Mouse (Mus musculus) macrophage (primary cell): ENCODE data around the gene Rpl15. TPM values are rescaled to one million over a fixed set of nuclear protein-coding genes. Genes with fewer than 3 reads are reported as not detected.

Source experiments
- H3K27ac ChIP-seq: fragments of 350-480 bp; formaldehyde crosslinking; 2 replicates; pipeline ENCODE4 v1.9.0; 2021
- H3K36me3 ChIP-seq: fragments of 350-480 bp; formaldehyde crosslinking; 2 replicates; pipeline ENCODE4 v1.9.0; 2021; ENCODE audit errors: inconsistent target
- H3K4me3 ChIP-seq: fragments of 350-480 bp; formaldehyde crosslinking; 2 replicates; pipeline ENCODE4 v1.9.0; 2021; ENCODE audit errors: inconsistent target
- H3K79me2 ChIP-seq: fragments of 350-480 bp; formaldehyde crosslinking; 2 replicates; pipeline ENCODE4 v1.9.0; 2021; ENCODE audit errors: inconsistent target
- WGBS: methylation state at CpG from one replicate; pipeline ENCODE4 v1.1.7; 2026; ENCODE audit warnings: inconsistent platforms; ENCODE audit not compliant: missing documents; 5-methylcytosine and 5-hydroxymethylcytosine counted together
- polyA plus RNA-seq: library from polyadenylated mRNA; stranded (reverse); fragments of 250-400 nt; gene quantifications from 3 replicates; pipeline ENCODE4 v1.2.4, GENCODE M21; 2018; ENCODE audit warnings: inconsistent platforms
- total RNA-seq, 78 experiments: library from RNA; depleted of rRNA; stranded (reverse); fragments of 250-400 nt; gene quantifications; 1 replicate in 9 of 78; 2 replicates in 24 of 78; 3 replicates in 43 of 78; 4 replicates in 2 of 78; pipeline ENCODE4 v1.2.4; 2018; ENCODE audit warnings: inconsistent platforms in 56 of 78

Rpl15 gene
- total RNA-seq (2018; cell fraction: chromatin; rRNA removed) = 100 to 1,000 TPM in 1 of 26 experiments, 10 to 100 TPM in 25; 20.0 to 152 (median 38.1) TPM
- 1,000 to 10,000 TPM in 1 of 26 experiments, 100 to 1,000 TPM in 25; 584 to 1,229 (median 731) TPM for total RNA-seq (2018; cell fraction: cytosol; rRNA removed)
- 100 to 1,000 TPM in 21 of 26 experiments, 10 to 100 TPM in 5; 55.7 to 196 (median 126) TPM for total RNA-seq (2018; cell fraction: nucleus; rRNA removed)
- 300 to 721 TPM (median 628 TPM) in 3 replicates for polyA plus RNA-seq

DNA sequence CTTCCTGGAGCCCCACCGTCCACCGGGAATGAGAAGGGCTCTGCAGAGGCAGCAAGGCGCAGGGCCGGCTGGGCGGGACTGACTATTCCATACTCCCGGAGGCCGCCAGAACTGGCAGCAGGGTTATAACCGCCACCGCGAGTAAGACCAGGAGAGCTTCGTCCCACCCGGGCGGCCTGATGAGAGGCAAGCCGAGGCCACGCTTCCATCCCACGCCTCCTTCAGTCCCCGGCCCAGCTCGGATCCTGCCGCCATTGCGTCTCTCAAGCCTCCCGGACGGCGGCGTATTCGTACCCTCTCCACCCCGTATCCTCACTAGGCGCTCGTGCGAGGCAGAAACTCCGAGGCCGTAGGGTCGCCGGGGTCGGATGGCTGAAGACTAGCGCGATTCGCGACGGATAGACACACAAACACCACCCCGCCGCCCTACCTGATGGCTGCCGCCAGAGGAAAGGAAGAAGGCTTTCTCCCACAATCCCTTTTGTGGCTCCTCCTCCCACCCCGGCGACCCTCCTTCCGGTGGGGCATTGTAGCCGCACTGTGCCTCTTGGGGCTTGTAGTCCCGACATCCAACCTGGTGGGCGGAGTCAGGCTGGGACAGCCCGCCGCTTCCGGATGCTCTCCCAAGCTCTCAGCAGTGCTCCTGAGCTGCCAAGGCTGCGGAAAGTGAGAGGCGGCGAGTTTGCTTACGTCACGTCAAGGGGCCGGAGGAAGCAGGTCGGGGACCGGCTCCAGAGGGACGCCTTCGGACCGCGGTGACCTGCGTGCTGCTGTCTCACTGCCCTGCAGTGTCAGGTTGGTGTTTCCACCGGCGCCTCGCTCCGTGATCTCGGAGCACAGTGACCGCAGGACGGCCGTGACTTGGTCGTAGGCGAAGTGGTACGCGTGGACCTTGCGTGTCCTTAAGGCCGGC is at the start of gene Rpl15, which contains the start of gene Nkiras1:
Gene Rpl15, minus strand, starts transcription at position 863 of the 913 bp plus-strand sequence.
Gene Nkiras1, plus strand, starts transcription at position 608 of the 913 bp plus-strand sequence.
- peaks cover 11% of the 10 kb centered on the region; the same call in 1 of the 2 replicates for H3K36me3 ChIP-seq
- peak within 1 kb of the TSS; percentile 75 for H3K4me3 ChIP-seq
- H3K27ac ChIP-seq = peak within 1 kb of the TSS; percentile 52
- under 1% methylated on average over 77 of the region's 78 CpGs for WGBS
- peaks cover 22% of the 10 kb centered on the region for H3K79me2 ChIP-seq

DNA sequence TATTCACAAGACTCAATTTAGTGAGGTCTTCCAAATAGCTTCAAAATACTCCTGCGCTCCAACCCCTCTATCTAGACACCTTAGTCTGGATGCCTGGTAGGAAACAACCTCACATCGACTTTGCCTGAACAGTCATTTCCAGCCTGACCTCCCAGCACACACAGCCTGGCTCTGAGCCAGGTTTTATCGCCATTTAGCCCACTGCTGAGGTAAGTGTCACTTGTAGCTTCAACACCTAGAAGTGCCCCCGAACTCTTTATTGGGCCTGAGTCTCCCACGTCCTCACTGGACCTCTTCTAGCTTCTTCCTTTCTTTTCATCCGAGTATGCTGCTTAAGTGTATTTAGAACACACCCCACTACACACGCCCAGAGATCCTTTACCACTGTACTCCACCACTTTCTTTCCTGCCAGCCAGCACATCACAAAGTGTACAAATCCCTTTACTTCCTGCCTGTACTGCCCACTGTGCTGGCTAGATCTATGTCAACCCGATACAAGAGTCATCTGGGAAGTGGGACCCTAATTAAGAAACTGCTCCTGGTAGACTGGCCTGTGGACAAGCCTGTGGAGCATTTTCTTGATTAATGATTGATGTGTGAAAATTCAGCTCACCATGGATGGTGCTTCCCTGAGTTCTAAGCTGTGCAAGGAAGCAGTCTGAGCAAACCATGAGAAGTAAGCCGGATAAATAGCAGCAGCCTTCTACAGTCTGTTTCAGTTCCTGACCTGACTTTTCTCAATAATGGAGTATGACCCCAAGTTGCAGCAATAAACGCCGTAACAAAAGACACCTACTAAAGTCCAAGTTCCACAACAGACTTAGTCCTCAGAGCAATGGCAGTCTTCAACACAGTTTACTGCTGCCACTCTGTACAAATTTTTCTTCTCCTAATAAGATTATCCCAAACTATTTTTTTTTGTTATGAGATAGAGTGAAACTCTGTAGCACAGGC is 46.5 kb upstream of the Rpl15 start:
- Histone ChIP-seq H3K27ac (no peak overlapping the region), H3K36me3 (no peaks in the 10 kb centered on the region), H3K79me2 (peaks cover 85% of the 10 kb centered on the region; the same call in 1 of the 2 replicates), H3K4me3 (no peak overlapping the region)
- 76% methylated on average over 11 of the region's 11 CpGs for WGBS

- Histone ChIP-seq H3K79me2 (peaks cover 51% of the 10 kb centered on the region), H3K4me3 (no peak overlapping the region), H3K36me3 (no peaks in the 10 kb centered on the region), H3K27ac (no peak overlapping the region)
- 100% methylated on average over 5 of the region's 5 CpGs for WGBS
Measured at GRCm38 (mm10) chr14:18304165-18304564, 33.0 kb upstream of the Rpl15 start.

DNA sequence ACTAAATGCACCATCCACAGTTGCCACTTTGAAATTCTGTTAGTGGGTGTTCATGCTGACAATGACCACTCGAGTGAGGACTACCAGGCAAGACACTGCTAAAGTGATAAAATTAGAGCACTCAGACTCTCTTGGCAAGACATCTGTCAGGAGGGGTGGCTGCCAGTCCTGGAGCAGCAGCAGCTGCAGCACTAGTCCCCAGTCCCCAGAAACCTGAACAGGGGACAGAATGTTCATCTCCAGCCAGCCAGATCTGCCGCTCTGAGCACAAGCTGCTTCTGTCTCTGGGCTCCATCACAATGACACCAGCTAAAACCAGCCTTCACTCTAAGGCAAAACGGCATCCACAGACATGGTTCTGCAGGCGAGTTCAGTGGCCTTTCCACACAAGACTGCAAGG is 32.1 kb upstream of the Rpl15 start:
- Histone ChIP-seq H3K4me3 (no peak overlapping the region), H3K27ac (no peak overlapping the region), H3K79me2 (peaks cover 42% of the 10 kb centered on the region), H3K36me3 (no peaks in the 10 kb centered on the region)
- 88% methylated on average over 4 of the region's 4 CpGs for WGBS

DNA sequence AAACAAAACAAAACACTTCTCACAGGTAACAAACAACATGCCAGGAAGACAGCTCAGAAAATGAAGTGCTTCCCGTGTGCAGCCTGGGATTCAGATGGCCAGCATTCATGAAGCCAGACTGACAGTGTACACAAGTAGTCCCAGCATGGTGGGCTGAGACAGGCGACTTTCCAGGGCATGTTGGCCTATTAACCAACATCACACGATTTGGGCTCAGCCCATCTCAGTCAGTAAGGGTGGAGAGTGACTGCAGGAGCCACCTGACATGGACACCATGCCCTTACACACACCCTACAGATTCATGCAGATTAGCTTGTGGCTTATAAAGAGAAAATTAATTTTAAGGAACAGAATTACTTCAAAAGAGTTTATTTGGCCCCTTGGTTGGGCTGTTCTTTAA is 31.6 kb upstream of the Rpl15 start:
- Histone ChIP-seq H3K4me3 (no peak overlapping the region), H3K36me3 (no peaks in the 10 kb centered on the region), H3K79me2 (peaks cover 37% of the 10 kb centered on the region), H3K27ac (no peak overlapping the region)
- WGBS = 76% methylated on average over 3 of the region's 3 CpGs

DNA sequence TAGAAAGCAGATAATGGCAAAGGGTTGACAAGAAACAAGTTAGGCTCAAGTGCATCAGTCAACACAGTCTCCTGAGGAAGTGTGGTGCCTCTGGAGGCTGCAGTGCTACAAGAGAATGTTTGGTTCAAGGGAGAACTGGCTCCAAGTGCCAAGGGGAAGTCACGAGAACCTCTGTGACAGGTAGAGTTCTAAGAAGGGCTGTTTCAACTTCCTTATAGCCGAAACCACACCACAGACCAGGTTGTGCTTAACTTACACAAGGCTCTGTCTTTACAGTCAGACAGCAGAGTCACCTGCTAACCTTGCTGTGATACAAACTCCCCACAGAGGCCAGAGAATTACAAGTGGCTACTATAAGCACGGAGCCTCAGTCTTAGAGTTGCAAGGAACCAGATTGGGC is 30.4 kb upstream of the Rpl15 start:
- no peak overlapping the region for H3K4me3 ChIP-seq
- H3K79me2 ChIP-seq = peaks cover 31% of the 10 kb centered on the region
- WGBS = 12% methylated on average over 3 of the region's 3 CpGs
- no peak overlapping the region for H3K27ac ChIP-seq
- H3K36me3 ChIP-seq = no peaks in the 10 kb centered on the region

DNA sequence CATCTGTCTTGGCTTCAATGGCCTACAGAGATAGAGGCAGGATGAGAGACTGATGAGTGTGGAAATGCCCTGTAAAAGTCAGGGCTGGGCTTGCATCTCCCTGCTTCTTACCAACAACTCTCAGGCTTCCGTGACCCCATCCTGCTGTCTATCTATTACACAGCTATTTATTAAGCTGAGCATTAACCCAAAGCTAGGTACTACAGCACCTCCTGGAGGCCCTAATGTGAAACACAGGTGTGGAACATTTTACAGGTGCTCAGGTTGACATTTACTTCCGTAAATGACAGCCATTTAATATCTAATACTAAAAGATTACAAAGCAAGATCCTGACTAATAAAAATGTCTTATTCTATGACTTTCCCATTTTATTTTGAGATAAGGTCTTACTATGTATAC is 29.5 kb upstream of the Rpl15 start:
- Histone ChIP-seq H3K79me2 (peaks cover 32% of the 10 kb centered on the region), H3K27ac (no peak overlapping the region), H3K4me3 (no peak overlapping the region), H3K36me3 (no peaks in the 10 kb centered on the region)
- WGBS = 100% methylated on average over 2 of the region's 2 CpGs

GRCm38 (mm10) chr14:18298874-18299273 is 27.7 kb upstream of the Rpl15 start:
- no peaks in the 10 kb centered on the region for H3K36me3 ChIP-seq
- no peak overlapping the region for H3K27ac ChIP-seq
- no peak overlapping the region for H3K4me3 ChIP-seq
- peaks cover 36% of the 10 kb centered on the region; the same call in 1 of the 2 replicates for H3K79me2 ChIP-seq
- 100% methylated on average over 1 of the region's 2 CpGs for WGBS

DNA sequence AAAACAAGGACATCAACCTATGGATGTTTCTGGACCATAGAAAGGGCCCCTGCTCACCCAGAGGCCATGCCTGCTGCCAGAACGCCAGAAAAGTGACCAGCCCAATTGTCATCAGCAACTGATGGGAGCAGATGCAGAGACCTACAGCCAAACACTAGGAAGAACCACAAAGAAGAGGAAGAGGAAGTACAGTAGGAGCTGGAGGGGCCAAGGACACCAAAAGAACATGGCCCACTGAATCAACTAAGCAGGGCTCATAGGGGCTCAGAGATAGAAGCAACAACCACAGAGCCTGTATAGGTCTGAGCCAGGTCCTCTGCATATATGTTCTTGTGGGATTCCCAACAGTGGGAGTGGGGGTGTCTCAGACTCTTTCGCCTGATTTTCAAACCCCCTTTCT is 26.2 kb upstream of the Rpl15 start:
- H3K36me3 ChIP-seq = no peaks in the 10 kb centered on the region
- 53% methylated on average over 2 of the region's 2 CpGs for WGBS
- H3K79me2 ChIP-seq = peaks cover 37% of the 10 kb centered on the region; the same call in 1 of the 2 replicates
- no peak overlapping the region for H3K27ac ChIP-seq
- H3K4me3 ChIP-seq = no peak overlapping the region

DNA sequence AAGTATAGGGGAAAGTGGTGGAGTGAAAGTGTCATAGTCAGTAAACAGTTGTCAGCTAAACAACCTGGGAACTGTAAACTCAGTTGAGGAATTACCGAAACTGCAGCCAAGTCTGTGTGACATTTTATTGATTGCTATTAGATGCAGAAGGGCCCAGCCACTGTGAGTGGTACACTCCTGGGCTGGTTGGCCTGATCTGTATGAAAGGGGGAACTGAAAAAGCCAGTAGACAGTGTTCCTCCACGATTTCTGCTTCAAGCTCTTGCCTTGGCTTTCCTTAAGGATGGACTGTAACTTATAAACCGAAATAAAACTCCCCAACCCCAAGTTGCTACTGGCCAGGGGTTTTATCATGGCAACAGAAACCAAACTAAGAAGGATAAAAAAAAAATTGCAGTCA is 21.4 kb upstream of the Rpl15 start:
- no peak overlapping the region for H3K27ac ChIP-seq
- H3K4me3 ChIP-seq = no peak overlapping the region
- 68% methylated on average over 3 of the region's 3 CpGs for WGBS
- peaks cover 53% of the 10 kb centered on the region; the same call in 1 of the 2 replicates for H3K79me2 ChIP-seq
- no peaks in the 10 kb centered on the region for H3K36me3 ChIP-seq

DNA sequence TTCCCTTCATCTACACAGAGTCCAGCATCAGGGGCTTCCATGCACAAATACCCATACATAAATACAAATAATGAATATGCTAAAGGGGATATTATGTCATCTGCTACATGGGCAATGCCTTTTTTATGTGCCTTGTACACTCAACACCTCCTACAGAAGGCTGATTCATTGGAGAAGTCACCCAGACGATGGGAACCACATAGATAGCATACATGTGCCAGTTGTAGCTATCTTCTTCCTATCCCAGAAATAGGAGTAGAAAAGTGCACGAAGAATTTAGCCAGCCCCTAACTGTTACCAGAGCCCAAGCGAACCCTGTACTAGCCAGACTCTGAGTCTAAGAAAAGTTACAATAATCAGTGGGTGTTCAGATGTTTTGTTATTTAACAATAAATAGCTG is 20.9 kb upstream of the Rpl15 start:
- Histone ChIP-seq H3K27ac (no peak overlapping the region), H3K79me2 (peaks cover 58% of the 10 kb centered on the region; the same call in 1 of the 2 replicates), H3K4me3 (no peak overlapping the region), H3K36me3 (no peaks in the 10 kb centered on the region)
- 94% methylated on average over 3 of the region's 3 CpGs for WGBS

DNA sequence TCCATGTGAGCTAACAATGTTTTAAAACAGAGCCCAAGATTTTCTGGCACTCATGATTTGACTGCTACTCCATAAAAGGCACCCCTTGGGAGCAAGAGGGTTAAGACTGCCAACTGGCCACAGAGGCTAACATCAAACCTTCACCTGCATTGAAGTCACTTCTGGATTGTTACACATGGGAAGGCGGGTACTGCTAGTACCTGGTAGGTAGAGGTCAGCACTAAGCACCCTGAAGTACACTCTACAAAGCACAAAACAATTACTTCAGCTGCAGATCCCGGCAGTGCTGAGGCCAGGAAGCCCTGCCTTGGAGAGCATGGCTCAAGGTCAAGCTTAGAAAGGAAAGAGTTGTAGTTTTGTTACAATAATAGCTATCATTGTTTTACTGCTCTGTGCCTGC is 16.2 kb upstream of the Rpl15 start:
- WGBS = 93% methylated on average over 2 of the region's 2 CpGs
- no peak overlapping the region for H3K27ac ChIP-seq
- no peak overlapping the region for H3K4me3 ChIP-seq

GRCm38 (mm10) chr14:18286441-18286840 is 15.2 kb upstream of the Rpl15 start:
- Histone ChIP-seq H3K36me3 (peaks cover 7% of the 10 kb centered on the region), H3K27ac (no peak overlapping the region), H3K79me2 (peaks cover 21% of the 10 kb centered on the region; the same call in 1 of the 2 replicates), H3K4me3 (no peak overlapping the region)
- WGBS = 100% methylated on average over 2 of the region's 2 CpGs

More for the DNA sequence above, 16.2 kb upstream of the Rpl15 start:
- Histone ChIP-seq H3K36me3 (peaks cover 7% of the 10 kb centered on the region), H3K79me2 (peaks cover 30% of the 10 kb centered on the region; the same call in 1 of the 2 replicates)

DNA sequence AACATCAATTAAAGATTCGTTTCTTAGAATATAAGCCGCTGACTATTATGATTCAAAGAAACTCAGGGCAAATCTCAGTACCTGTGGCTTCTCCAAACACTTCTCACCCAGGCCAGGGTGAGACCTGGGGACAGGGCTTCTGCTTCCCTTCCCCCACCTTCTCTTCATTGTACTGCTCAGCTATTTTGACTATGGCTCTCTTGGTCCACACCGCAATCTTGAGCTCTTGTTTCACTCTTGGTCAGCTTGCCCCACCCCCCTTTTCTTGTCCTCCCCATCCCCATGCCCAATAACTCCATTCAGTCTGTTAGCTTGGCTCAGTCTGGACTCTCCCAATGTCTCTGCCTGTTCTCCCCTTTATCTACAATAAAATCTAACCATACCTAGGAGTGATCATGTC is 14.3 kb upstream of the Rpl15 start:
- Histone ChIP-seq H3K79me2 (peaks cover 16% of the 10 kb centered on the region; the same call in 1 of the 2 replicates), H3K27ac (no peak overlapping the region), H3K36me3 (peaks cover 7% of the 10 kb centered on the region), H3K4me3 (no peak overlapping the region)
- 100% methylated on average over 3 of the region's 3 CpGs for WGBS
